Mouse (Mus musculus): ENCODE results near the gene Unc93b1.

DNA sequence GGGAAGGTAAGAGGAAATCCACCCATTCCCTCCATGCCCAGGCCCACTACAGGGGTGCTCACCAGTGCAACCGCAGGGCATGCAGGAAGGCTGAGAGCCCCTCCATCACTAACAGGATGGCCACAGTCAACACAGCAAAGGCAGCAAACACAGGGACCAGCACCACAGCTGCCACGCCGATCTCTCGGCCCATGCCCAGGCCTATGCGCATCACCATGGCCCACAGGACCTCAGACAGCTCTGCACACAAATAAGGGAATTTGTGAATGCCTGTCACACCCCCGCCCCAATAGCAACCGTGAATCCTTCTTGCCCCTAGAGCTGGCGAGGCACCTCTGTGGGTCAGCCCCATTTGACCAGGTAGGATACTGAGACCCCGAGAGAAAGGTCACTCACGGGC is 38.8 kb upstream of the Unc93b1 start:
- TF ChIP-seq CTCF (IDR thresholded peaks at IDR 0.05; ENCODE audit: low read depth), result no peak
- TF ChIP-seq EP300 (IDR thresholded peaks at IDR 0.05; ENCODE audit: low read depth), result no peak
